8 mouse cellular contexts compared by ENCODE assay signal in genomic region chr2:173106889-173107785, GRCm38 (mm10). TPM values are rescaled to one million over a fixed set of nuclear protein-coding genes. Genes with fewer than 3 reads are reported as not detected.
DNase-seq lines count a peak whose midpoint lies in the region; ATAC-seq and TF ChIP-seq lines count a peak whose summit lies in the region.
"Had no signal": no experiment of that assay in that cellular context is flagged by ENCODE, and none has a peak within 500 bp of the region (broad histone marks: within the 10 kb centered on the region; RNA-seq: fewer than 3 reads in every experiment).

No protein-coding gene starts in this region.

- DNase-seq in T-cell, adult 2 months (ENCODE audit: low spot score) = peak; percentile 56
- DNase-seq in cerebellum, adult 2 months = peak; percentile 37 to 47
- peak; percentile 53 for DNase-seq in layer of hippocampus, adult 9-10 months (ENCODE audit: low spot score)
- DNase-seq in retina, embryonic 14.5 days (ENCODE audit: low spot score) = peak; percentile 92

- no peak overlapping the region for H3K4me2 ChIP-seq in hindbrain, embryonic 12.5 days (replicated peaks)
- H3K4me2 ChIP-seq in lung, embryonic 16.5 days (ENCODE audit: low read depth, low read length) = no peak overlapping the region
- H3K4me2 ChIP-seq: limb, embryonic 15.5 days had no signal

- no peak overlapping the region for H3K4me3 ChIP-seq in cerebellum, adult 2 months (replicated peaks; ENCODE audit: insufficient read depth, low read depth, low read length)
- no peak overlapping the region for H3K4me3 ChIP-seq in hindbrain, embryonic 12.5 days
- H3K4me3 ChIP-seq in lung, embryonic 16.5 days (ENCODE audit: low read length) = no peak overlapping the region
- H3K4me3 ChIP-seq: limb, embryonic 15.5 days had no signal

- peak; percentile 72 for TF ChIP-seq CTCF in cerebellum, adult 2 months (IDR thresholded peaks at IDR 0.05; ENCODE audit: borderline replicate concordance, insufficient read depth, low read depth, low read length)

- no peaks in the 10 kb centered on the region for H3K4me1 ChIP-seq in cerebellum, adult 2 months (ENCODE audit: control insufficient read depth, insufficient read depth, low read length)
- no peaks in the 10 kb centered on the region for H3K4me1 ChIP-seq in hindbrain, embryonic 12.5 days
- H3K4me1 ChIP-seq in lung, embryonic 16.5 days (replicated peaks; ENCODE audit: control insufficient read depth, insufficient read depth, low read length) = no peaks in the 10 kb centered on the region
- H3K4me1 ChIP-seq: limb, embryonic 15.5 days had no signal

- H3K27me3 ChIP-seq in cerebellum, adult 2 months (ENCODE audit: control insufficient read depth, insufficient read depth, low read length) = no peaks in the 10 kb centered on the region
- peaks cover 7% of the 10 kb centered on the region; the same call in 1 of the 2 replicates for H3K27me3 ChIP-seq in hindbrain, embryonic 12.5 days
- peaks cover 5% of the 10 kb centered on the region; the same call in 1 of the 2 replicates for H3K27me3 ChIP-seq in lung, embryonic 16.5 days (ENCODE audit: control insufficient read depth, insufficient read depth, low read depth, low read length)

- ATAC-seq in frontal cortex, adult (ENCODE audit: low TSS enrichment) = peak; percentile 77
- ATAC-seq in hindbrain, embryonic 12.5 days (ENCODE audit: low FRiP score) = 0 out of 2 replicates have a peak, but pooled peaks have one; percentile 50
- 0 out of 2 replicates have a peak, but pooled peaks have one; percentile 41 for ATAC-seq in lung, embryonic 16.5 days (ENCODE audit: low read depth)

- H3K9ac ChIP-seq in hindbrain, embryonic 12.5 days = no peak overlapping the region
- no peak overlapping the region for H3K9ac ChIP-seq in lung, embryonic 16.5 days (ENCODE audit: low read length)
- H3K9ac ChIP-seq: limb, embryonic 15.5 days had no signal

- H3K36me3 ChIP-seq in hindbrain, embryonic 12.5 days = no peaks in the 10 kb centered on the region
- no peaks in the 10 kb centered on the region for H3K36me3 ChIP-seq in lung, embryonic 16.5 days (ENCODE audit: control insufficient read depth, insufficient read depth, low read length)
- H3K36me3 ChIP-seq: limb, embryonic 15.5 days had no signal

- H3K9me3 ChIP-seq in hindbrain, embryonic 12.5 days (replicated peaks) = no peaks in the 10 kb centered on the region
- H3K9me3 ChIP-seq in lung, embryonic 16.5 days (ENCODE audit: control insufficient read depth, low read length) = no peaks in the 10 kb centered on the region
- H3K9me3 ChIP-seq: limb, embryonic 15.5 days had no signal

- H3K27ac ChIP-seq in cerebellum, adult 2 months (ENCODE audit: insufficient read depth, low read length) = no peak overlapping the region
- H3K27ac ChIP-seq in hindbrain, embryonic 12.5 days = no peak overlapping the region
- no peak overlapping the region for H3K27ac ChIP-seq in lung, embryonic 16.5 days (ENCODE audit: low read length)
- H3K27ac ChIP-seq: limb, embryonic 15.5 days had no signal

- no peak for TF ChIP-seq POLR2A in cerebellum, adult 2 months (IDR thresholded peaks at IDR 0.05; ENCODE audit: borderline replicate concordance, insufficient read depth, low read length)

- WGBS in cerebellum, adult 2 months = 16% methylated on average over 14 of the region's 14 CpGs
- 21% methylated on average over 14 of the region's 14 CpGs for WGBS in hindbrain, embryonic 12.5 days
- WGBS in lung, embryonic 16.5 days = 16% methylated on average over 14 of the region's 14 CpGs

RNA-seq across cellular contexts. Expression of gene Ctcfl, which starts 12.2 kb away (rescaled TPM):
- polyA plus RNA-seq in cerebellum, adult 2 months (2012; rRNA removed) = not detected in 2 replicates
- 0.14 TPM in 2 replicates for polyA plus RNA-seq in hindbrain, embryonic 12.5 days (2016; fragmentation: Nextera tagmentation; extraction: Ambion mirVana)
- 0.10 and 0.16 TPM in 2 replicates for polyA plus RNA-seq in lung, embryonic 16.5 days (2015; fragmentation: Nextera tagmentation; extraction: Ambion mirVana)

RNA-seq across cellular contexts. Expression of gene Pck1, which starts 45.7 kb away (rescaled TPM):
- polyA plus RNA-seq in cerebellum, adult 2 months (2012; rRNA removed) = not detected in 2 replicates
- polyA plus RNA-seq in hindbrain, embryonic 12.5 days (2016; fragmentation: Nextera tagmentation; extraction: Ambion mirVana) = not detected in 2 replicates
- 0.08 TPM in 1 of 2 replicates, not detected in the other for polyA plus RNA-seq in lung, embryonic 16.5 days (2015; fragmentation: Nextera tagmentation; extraction: Ambion mirVana)

Comparison
In these comparisons a context has a peak if more than half of its experiments do, and no peak if none do; other contexts are left out.
1. DNase-seq: peak in every context shown above with its lines; median percentile 92 in retina, embryonic 14.5 days; 56 in T-cell, adult 2 months; 53 in layer of hippocampus, adult 9-10 months; 42 in cerebellum, adult 2 months.